Mouse (Mus musculus) gastrocnemius, adult 8-10 months (tissue): ENCODE data around the gene Gm10053. TPM values are rescaled to one million over a fixed set of nuclear protein-coding genes. Genes with fewer than 3 reads are reported as not detected.

Source experiments
- DNase-seq, 2 experiments: peaks; one replicate each; pipeline ENCODE4 v3.0.0; 2022; ENCODE audit warnings: low spot score in 2 of 2
- total RNA-seq, 4 experiments: library from RNA; stranded (reverse); gene quantifications; 2 replicates each; pipeline ENCODE4 v1.2.4; 2022

Gene Gm10053
- total RNA-seq, 4 experiments from 2014 or later = 448 to 506 (median 471) TPM

- DNase-seq = no peak
Measured at GRCm38 (mm10) chr19:24899578-24900544, 24.4 kb downstream of the Gm10053 start.

DNA sequence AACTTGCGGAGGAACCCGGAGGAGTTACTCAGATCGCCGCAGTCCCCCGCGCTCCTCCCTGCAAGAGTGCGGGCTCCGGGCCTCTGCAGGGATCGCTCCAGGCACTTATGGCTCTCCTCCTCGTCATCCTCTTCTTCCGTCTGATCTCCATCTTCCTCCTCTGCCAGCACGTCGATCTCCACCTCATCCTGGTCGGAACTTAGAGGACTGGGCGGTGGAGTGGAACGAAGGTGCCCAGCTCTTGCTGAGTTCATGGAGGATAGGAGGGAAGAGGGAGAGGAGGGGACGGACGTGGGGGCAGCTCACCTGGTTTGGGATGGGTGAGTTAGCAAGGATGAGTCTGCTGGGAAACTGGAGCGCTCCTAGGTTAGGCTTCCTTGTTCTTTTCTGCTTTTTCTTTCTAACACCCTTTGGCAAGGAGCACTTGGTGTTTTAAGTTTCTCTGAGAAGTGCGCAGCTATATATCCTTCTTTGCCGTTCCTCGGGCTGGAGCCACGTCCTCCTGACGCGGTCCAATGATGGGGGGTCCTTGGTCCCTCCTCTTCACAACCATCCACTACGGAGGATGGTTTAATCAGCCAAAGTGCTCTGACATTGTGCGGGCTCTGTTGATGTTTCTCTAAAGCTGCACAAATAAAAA is 25.2 kb downstream of the Gm10053 start, which contains the start of gene Foxd4:
Gene Foxd4, minus strand, starts transcription at position 617 of the 640 bp plus-strand sequence.
- DNase-seq = no peak

GRCm38 (mm10) chr19:24901666-24902065 is 26.2 kb downstream of the Gm10053 start:
- no peak for DNase-seq

DNA sequence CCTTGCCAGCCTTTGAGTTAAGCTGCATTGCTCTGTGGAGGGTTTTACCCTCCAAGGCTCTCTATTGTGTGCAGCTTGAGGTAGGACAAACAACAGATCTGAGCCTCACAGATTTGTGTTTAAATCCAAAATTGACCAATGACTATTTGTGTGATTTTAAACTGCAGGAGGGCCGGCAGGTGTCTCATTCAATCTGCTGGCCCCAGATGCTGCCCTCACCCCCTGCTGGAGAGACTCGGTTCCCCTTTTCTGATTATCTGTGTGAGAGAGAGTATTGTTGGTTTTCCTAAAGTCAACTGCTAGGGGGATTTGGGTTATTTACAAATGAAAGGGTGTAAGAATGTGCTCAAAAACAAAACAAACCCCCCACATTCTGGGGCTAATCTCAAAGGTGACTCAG is 26.8 kb downstream of the Gm10053 start:
- DNase-seq = no peak

GRCm38 (mm10) chr19:24902821-24903220 is 27.3 kb downstream of the Gm10053 start:
- no peak for DNase-seq

DNA sequence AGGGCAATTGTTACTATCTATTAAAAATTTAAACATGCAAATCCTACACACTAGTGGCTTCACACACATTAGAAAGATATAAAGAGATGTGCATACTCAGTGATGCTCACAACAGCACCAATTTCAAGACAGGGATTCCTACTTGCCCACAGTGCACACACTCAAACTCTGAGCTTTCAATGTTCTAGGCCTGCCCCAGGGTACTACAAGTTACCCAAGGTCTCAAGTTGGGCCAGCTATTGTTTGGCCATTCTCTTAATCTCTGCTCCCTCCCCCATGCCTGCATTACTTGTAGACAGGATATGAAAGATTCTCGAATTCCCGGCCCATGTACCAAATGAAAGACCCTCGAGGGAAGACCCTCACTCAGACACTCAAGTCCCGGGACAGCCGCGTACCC is 32.2 kb downstream of the Gm10053 start:
- DNase-seq = no peak

DNA sequence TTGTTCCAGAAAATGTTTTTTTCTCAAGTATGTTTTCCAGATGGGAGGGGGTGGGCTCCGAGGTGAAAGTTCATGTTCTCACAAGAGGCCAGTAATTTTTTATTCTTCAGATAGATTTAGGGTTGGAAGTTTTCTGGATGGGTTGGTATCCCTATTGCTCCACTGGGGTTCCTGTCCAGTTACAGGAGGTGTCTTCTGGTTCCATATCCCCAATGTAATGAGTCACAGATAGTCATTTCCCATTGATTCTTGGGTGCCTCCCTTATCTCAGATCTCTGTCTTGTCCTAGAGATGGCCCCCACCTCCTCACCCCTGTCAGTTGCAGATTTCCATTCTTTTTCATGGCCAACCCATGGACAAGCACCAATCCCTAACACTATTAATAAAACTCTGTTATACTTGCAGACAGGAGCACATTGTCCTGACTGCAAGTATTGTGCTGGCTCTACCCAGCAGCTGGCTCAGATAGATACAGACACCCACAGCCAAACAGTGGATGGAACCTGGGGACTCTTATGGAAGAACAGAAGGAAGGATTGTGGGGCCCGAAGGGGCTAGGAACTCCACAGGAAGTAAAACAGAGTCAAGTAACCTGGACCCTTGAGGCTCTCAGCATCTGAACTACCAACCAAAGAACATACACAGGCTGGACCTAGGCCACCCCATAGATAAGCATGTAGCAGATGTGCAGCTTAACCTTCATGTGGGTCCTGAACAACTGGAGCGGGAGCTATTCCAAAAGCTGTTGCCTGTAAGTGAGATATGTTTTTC is 33.1 kb downstream of the Gm10053 start:
- DNase-seq = no peak

DNA sequence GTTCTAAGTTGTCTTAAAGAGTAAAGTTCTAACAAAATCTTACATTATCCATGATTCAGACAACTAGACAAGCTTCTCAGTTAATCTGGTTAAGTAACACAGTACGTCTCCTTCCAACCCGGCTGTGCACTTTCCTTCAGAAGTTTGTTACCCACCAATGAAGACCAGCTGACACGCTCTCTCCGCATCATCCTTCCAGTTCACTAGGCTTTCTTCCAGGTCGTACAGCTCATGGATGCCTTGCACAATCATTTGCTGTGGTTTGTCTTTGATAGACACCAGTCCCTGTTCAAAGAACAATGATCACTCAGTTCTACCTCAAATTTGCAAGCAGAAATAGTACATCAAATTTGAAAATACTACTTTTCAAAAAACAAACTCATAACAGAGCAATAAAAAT is 45.4 kb downstream of the Gm10053 start:
- DNase-seq = no peak

Other genes with a start within 250 kb of the Gm10053 start
- gene Tmem252, start 201.7 kb upstream of the Gm10053 start, total RNA-seq = under 1 TPM in 2 of 4 experiments, not detected in 2; 0.05 to 0.13 TPM
- gene Pgm5, start 13.8 kb upstream of the Gm10053 start, total RNA-seq = 10 to 100 TPM; 11.8 to 16.9 (median 13.2) TPM
- gene Foxd4, start 25.5 kb downstream of the Gm10053 start, total RNA-seq = not detected
- gene Cbwd1, start 85.9 kb downstream of the Gm10053 start, total RNA-seq = 10 to 100 TPM; 15.6 to 17.3 (median 16.3) TPM
- gene Dock8, start 123.8 kb downstream of the Gm10053 start, total RNA-seq = 1 to 10 TPM; 1.1 to 1.9 (median 1.7) TPM